Mouse (Mus musculus): Measurements from ENCODE around the gene Slc41a3. TPM values are rescaled to one million over a fixed set of nuclear protein-coding genes. Genes with fewer than 3 reads are reported as not detected.

Gene Slc41a3
- total and polyA plus RNA-seq, 2 experiments from 2014 or later: 23.4 to 35.0 TPM

DNA sequence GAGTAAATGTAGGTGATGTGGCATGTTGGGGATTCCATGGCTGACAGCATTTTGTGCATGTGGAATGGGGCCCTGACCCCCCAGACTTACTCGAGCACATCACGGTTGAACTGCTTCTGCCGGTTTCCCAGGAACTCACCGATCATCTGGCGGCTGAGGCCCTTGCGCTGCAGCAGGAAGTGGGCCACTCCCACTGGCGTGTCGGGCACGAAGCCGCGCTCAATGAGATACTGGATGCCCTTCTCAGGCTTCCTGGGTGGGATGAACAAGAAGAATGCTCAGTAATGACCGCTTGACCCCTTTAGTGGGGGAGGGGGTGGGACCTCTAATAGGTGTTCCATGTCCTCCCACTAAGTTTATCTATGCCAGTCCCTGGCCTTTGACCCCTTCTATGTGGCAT lies 75.9 kb downstream of the Slc41a3 start:
- H3K4me3 ChIP-seq (ENCODE audit: low read depth, low read length): no peak overlapping the region

DNA sequence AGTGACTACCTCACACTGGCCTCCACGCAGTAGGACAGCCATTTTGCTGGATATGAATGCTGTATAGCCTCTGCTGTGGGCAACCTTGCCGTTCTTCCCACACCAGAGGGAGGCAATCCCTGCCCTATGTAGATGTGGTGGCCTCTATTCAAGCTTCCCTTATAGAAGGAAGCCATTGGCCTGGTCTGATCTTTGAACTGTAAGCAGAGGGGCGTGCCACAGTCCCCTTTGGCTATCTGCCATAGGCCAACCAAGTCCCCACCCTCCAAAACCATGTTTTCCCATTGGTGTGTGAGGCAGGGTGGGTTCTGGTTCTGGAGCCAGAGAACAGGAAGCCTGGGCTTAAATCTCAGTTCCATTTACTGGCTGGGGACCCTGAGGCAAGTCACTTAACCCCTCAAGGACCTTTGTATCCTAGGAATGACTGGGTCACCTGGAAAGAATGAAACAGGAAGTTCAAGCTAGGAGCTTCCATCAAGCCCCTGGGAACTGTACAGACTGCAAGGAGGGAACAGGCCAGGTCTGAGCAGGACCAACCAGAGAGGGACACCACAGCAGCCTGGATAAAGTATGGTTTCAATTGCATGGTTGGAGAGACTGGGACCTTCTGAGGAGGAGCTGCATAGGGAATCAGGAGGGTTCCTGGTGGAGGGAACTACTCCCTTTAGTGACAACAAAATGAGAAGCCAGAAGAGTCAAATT lies 79.5 kb downstream of the Slc41a3 start:
- DNase-seq (ENCODE audit: low spot score): no peak
- H3K4me1 ChIP-seq (ENCODE audit: control insufficient read depth, insufficient read depth): peaks cover 36% of the 10 kb centered on the region
- H3K27me3 ChIP-seq (ENCODE audit: control insufficient read depth, insufficient read depth, low read length): no peaks in the 10 kb centered on the region
- H3K9me3 ChIP-seq (replicated peaks; ENCODE audit: control insufficient read depth, low read length): no peaks in the 10 kb centered on the region
- H3K4me2 ChIP-seq (ENCODE audit: low read depth, low read length): no peak overlapping the region
- H3K27ac ChIP-seq (ENCODE audit: low read depth): 0 out of 2 replicates have a peak overlapping the region, but pooled peaks have one; percentile 33
- H3K4me3 ChIP-seq (ENCODE audit: low read depth, low read length): no peak overlapping the region
- ATAC-seq (ENCODE audit: insufficient read depth, low read depth): no peak
- peaks cover 35% of the 10 kb centered on the region for H3K36me3 ChIP-seq (replicated peaks; ENCODE audit: control insufficient read depth, insufficient read depth, low read length)
- 85% methylated on average over 3 of the region's 3 CpGs for WGBS
- TF ChIP-seq CTCF (IDR thresholded peaks at IDR 0.05; ENCODE audit: low read depth) (no peak), EP300 (IDR thresholded peaks at IDR 0.05; ENCODE audit: low read depth) (no peak)
- no peak overlapping the region for H3K9ac ChIP-seq (replicated peaks; ENCODE audit: low read depth, low read length)

More for the DNA sequence above, 75.9 kb downstream of the Slc41a3 start:
- WGBS: 68% methylated on average over 12 of the region's 12 CpGs
- H3K27ac ChIP-seq (ENCODE audit: low read depth): peak overlapping the region; percentile 3; the same call in 1 of the 2 replicates
- peaks cover 8% of the 10 kb centered on the region for H3K4me1 ChIP-seq (ENCODE audit: control insufficient read depth, insufficient read depth)
- no peak for ATAC-seq (ENCODE audit: insufficient read depth, low read depth)
- no peak overlapping the region for H3K9ac ChIP-seq (replicated peaks; ENCODE audit: low read depth, low read length)
- H3K27me3 ChIP-seq (ENCODE audit: control insufficient read depth, insufficient read depth, low read length): no peaks in the 10 kb centered on the region
- no peak overlapping the region for H3K4me2 ChIP-seq (ENCODE audit: low read depth, low read length)
- TF ChIP-seq CTCF (IDR thresholded peaks at IDR 0.05; ENCODE audit: low read depth): no peak
- no peak for TF ChIP-seq EP300 (IDR thresholded peaks at IDR 0.05; ENCODE audit: low read depth)
- DNase-seq (ENCODE audit: low spot score): no peak
- peaks cover 60% of the 10 kb centered on the region for H3K36me3 ChIP-seq (replicated peaks; ENCODE audit: control insufficient read depth, insufficient read depth, low read length)
- no peaks in the 10 kb centered on the region for H3K9me3 ChIP-seq (replicated peaks; ENCODE audit: control insufficient read depth, low read length)

DNA sequence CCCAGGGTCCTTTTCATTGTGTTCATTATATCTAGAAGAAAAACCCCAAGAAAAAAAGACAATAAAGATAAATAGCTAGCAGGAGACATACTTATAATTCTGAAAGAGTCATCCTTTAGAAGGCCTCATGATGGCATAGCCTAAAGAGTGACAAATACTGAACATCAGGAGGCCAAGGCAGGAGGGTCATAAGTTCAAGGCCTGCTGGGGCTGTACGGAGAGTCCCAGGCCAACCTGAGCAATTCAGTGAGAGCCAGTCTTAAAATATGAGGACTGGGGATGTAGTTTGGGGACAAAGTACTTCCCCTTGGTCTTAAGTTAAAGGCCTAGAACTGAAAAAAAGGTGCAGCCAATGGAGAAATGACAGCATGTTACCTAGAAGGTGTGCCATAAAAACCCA lies 82.3 kb downstream of the Slc41a3 start:
- Histone ChIP-seq H3K9me3 (replicated peaks; ENCODE audit: control insufficient read depth, low read length) (no peaks in the 10 kb centered on the region), H3K4me3 (ENCODE audit: low read depth, low read length) (no peak overlapping the region), H3K4me2 (ENCODE audit: low read depth, low read length) (no peak overlapping the region), H3K27me3 (ENCODE audit: control insufficient read depth, insufficient read depth, low read length) (no peaks in the 10 kb centered on the region), H3K36me3 (replicated peaks; ENCODE audit: control insufficient read depth, insufficient read depth, low read length) (peaks cover 41% of the 10 kb centered on the region), H3K27ac (ENCODE audit: low read depth) (no peak overlapping the region), H3K4me1 (ENCODE audit: control insufficient read depth, insufficient read depth) (peaks cover 46% of the 10 kb centered on the region), H3K9ac (replicated peaks; ENCODE audit: low read depth, low read length) (no peak overlapping the region)
- ATAC-seq (ENCODE audit: insufficient read depth, low read depth): no peak
- DNase-seq (ENCODE audit: low spot score): no peak
- WGBS: 76% methylated on average over 1 of the region's 1 CpGs
- TF ChIP-seq CTCF (IDR thresholded peaks at IDR 0.05; ENCODE audit: low read depth): no peak
- no peak for TF ChIP-seq EP300 (IDR thresholded peaks at IDR 0.05; ENCODE audit: low read depth)

DNA sequence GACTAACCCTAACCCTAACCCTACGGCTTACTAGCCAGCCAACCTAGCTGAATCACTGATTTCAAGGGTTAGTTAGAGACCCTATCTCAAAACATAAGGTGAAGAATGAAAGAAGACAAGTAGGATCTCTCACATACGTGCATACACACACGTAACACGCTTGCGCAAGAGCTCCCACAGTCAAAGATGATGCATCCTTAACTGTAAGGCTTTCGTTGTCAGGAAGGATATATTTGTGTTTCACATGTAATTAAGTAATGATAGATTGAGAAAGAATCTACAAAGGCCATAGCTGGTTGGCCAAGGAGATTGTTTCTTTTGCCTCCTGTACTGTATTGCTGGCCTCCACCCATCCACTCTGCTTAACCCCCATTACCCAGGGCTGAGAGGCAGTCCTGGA lies 83.5 kb downstream of the Slc41a3 start:
- Histone ChIP-seq H3K4me1 (ENCODE audit: control insufficient read depth, insufficient read depth) (peaks cover 45% of the 10 kb centered on the region), H3K27me3 (ENCODE audit: control insufficient read depth, insufficient read depth, low read length) (no peaks in the 10 kb centered on the region), H3K4me2 (ENCODE audit: low read depth, low read length) (no peak overlapping the region), H3K27ac (ENCODE audit: low read depth) (peak overlapping the region; percentile 58), H3K4me3 (ENCODE audit: low read depth, low read length) (no peak overlapping the region), H3K36me3 (replicated peaks; ENCODE audit: control insufficient read depth, insufficient read depth, low read length) (peaks cover 52% of the 10 kb centered on the region), H3K9me3 (replicated peaks; ENCODE audit: control insufficient read depth, low read length) (no peaks in the 10 kb centered on the region), H3K9ac (replicated peaks; ENCODE audit: low read depth, low read length) (no peak overlapping the region)
- ATAC-seq (ENCODE audit: insufficient read depth, low read depth) (no peak), DNase-seq (ENCODE audit: low spot score) (no peak)
- WGBS: 93% methylated on average over 6 of the region's 6 CpGs
- no peak for TF ChIP-seq EP300 (IDR thresholded peaks at IDR 0.05; ENCODE audit: low read depth)
- no peak for TF ChIP-seq CTCF (IDR thresholded peaks at IDR 0.05; ENCODE audit: low read depth)

DNA sequence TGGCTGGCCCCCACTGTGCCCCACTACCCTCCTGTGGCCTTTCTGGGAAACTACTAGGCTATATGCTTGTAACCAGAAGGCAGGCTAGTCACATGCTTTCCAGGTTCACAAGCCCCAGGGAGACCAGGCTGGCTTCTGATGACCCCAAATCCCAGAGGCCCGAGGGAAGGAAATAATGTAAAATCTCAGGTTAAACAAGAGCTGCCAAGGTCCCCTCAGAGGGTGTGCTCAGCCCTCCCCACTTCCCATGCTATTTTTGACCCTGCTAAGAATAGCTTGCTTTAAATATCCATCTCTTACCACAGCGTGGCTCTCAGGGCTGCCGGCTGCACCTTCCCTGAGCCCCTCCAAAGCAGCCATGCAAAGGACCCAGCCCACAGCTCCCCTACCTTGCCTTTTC lies 84.2 kb downstream of the Slc41a3 start:
- peak overlapping the region; percentile 58 for H3K27ac ChIP-seq (ENCODE audit: low read depth)
- no peak for TF ChIP-seq EP300 (IDR thresholded peaks at IDR 0.05; ENCODE audit: low read depth)
- no peak for TF ChIP-seq CTCF (IDR thresholded peaks at IDR 0.05; ENCODE audit: low read depth)
- peaks cover 55% of the 10 kb centered on the region for H3K36me3 ChIP-seq (replicated peaks; ENCODE audit: control insufficient read depth, insufficient read depth, low read length)
- no peak overlapping the region for H3K4me3 ChIP-seq (ENCODE audit: low read depth, low read length)
- DNase-seq (ENCODE audit: low spot score) (peak; percentile 65), ATAC-seq (ENCODE audit: insufficient read depth, low read depth) (peak; percentile 69)
- 7% methylated on average over 3 of the region's 3 CpGs for WGBS
- H3K27me3 ChIP-seq (ENCODE audit: control insufficient read depth, insufficient read depth, low read length): no peaks in the 10 kb centered on the region
- H3K4me2 ChIP-seq (ENCODE audit: low read depth, low read length): peak overlapping the region; percentile 32; the same call in 1 of the 2 replicates
- H3K4me1 ChIP-seq (ENCODE audit: control insufficient read depth, insufficient read depth): peaks cover 42% of the 10 kb centered on the region
- no peak overlapping the region for H3K9ac ChIP-seq (replicated peaks; ENCODE audit: low read depth, low read length)
- no peaks in the 10 kb centered on the region for H3K9me3 ChIP-seq (replicated peaks; ENCODE audit: control insufficient read depth, low read length)

DNA sequence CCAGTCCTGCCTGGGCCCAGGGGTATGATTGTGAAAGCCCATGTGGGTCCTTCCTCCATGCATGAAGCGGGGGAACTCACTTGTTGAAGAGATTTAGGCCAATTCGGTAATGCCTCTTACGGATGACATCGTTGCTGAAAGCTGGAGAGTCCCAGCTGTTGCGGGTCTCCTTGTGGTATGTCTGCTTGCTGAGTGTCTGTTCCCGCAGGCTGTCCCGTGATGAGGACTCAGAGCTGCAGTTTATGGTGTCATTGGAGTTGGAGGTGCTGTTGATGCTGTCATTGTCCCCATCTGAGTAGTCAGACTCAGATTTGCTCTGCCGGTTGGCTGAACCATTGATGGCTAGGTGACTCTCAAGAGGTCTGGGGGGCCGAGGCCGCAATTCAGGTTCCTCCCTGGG lies 85.0 kb downstream of the Slc41a3 start:
- H3K4me1 ChIP-seq (ENCODE audit: control insufficient read depth, insufficient read depth): peaks cover 42% of the 10 kb centered on the region

More for the DNA sequence above, 85.0 kb downstream of the Slc41a3 start:
- no peak overlapping the region for H3K4me2 ChIP-seq (ENCODE audit: low read depth, low read length)
- H3K4me3 ChIP-seq (ENCODE audit: low read depth, low read length): no peak overlapping the region
- no peak overlapping the region for H3K9ac ChIP-seq (replicated peaks; ENCODE audit: low read depth, low read length)
- H3K36me3 ChIP-seq (replicated peaks; ENCODE audit: control insufficient read depth, insufficient read depth, low read length): peaks cover 63% of the 10 kb centered on the region
- DNase-seq (ENCODE audit: low spot score): no peak
- H3K27ac ChIP-seq (ENCODE audit: low read depth): peak overlapping the region; percentile 58
- no peaks in the 10 kb centered on the region for H3K27me3 ChIP-seq (ENCODE audit: control insufficient read depth, insufficient read depth, low read length)
- TF ChIP-seq CTCF (IDR thresholded peaks at IDR 0.05; ENCODE audit: low read depth) (no peak), EP300 (IDR thresholded peaks at IDR 0.05; ENCODE audit: low read depth) (no peak)
- no peak for ATAC-seq (ENCODE audit: insufficient read depth, low read depth)
- no peaks in the 10 kb centered on the region for H3K9me3 ChIP-seq (replicated peaks; ENCODE audit: control insufficient read depth, low read length)
- WGBS: 40% methylated on average over 10 of the region's 10 CpGs
